Mouse (Mus musculus) fibroblast of lung, adult 2 months (primary cell): ENCODE results near the gene Irf2bp2.
"Not testable (repeated sequence)": the region's sequence is repeated elsewhere in the genome, so short reads cannot be mapped to it uniquely, and the experiment has no call there.

Experiments
- DNase-seq: peaks from one replicate; pipeline ENCODE4 v3.0.0-alpha.2; 2011; ENCODE audit warnings: low read depth

The Irf2bp2 gene

GRCm38 (mm10) chr8:126602641-126603040 lies 8.9 kb upstream of the Irf2bp2 start:
- DNase-seq: no peak

GRCm38 (mm10) chr8:126601325-126601724 lies 7.5 kb upstream of the Irf2bp2 start:
- no peak for DNase-seq

- peak; percentile 73 for DNase-seq
Measured at GRCm38 (mm10) chr8:126600816-126601243, 7.0 kb upstream of the Irf2bp2 start.

GRCm38 (mm10) chr8:126600388-126600787 lies 6.6 kb upstream of the Irf2bp2 start:
- DNase-seq: not testable (repeated sequence)

GRCm38 (mm10) chr8:126599297-126599696 lies 5.5 kb upstream of the Irf2bp2 start:
- DNase-seq: no peak

- no peak for DNase-seq
Measured at GRCm38 (mm10) chr8:126598218-126598617, 4.4 kb upstream of the Irf2bp2 start.

- no peak for DNase-seq
Measured at GRCm38 (mm10) chr8:126596721-126597120, 2.9 kb upstream of the Irf2bp2 start.

- DNase-seq: peak; percentile 96
Measured at GRCm38 (mm10) chr8:126596097-126596634, 2.4 kb upstream of the Irf2bp2 start.

GRCm38 (mm10) chr8:126595204-126596061 lies 1.6 kb upstream of the Irf2bp2 start:
- peak; percentile 83 for DNase-seq

- DNase-seq: peak; percentile 99
Measured at GRCm38 (mm10) chr8:126594481-126595000, 755 bp upstream of the Irf2bp2 start.

GRCm38 (mm10) chr8:126592771-126593571 lies 815 bp downstream of the Irf2bp2 start:
- DNase-seq: no peak

- DNase-seq: no peak
Measured at GRCm38 (mm10) chr8:126592381-126592770, 1.4 kb downstream of the Irf2bp2 start.

- DNase-seq: peak; percentile 77
Measured at GRCm38 (mm10) chr8:126591821-126592268, 1.9 kb downstream of the Irf2bp2 start.

- DNase-seq: no peak
Measured at GRCm38 (mm10) chr8:126591141-126591820, 2.5 kb downstream of the Irf2bp2 start.

GRCm38 (mm10) chr8:126590599-126590998 lies 3.2 kb downstream of the Irf2bp2 start:
- no peak for DNase-seq

GRCm38 (mm10) chr8:126590024-126590529 lies 3.7 kb downstream of the Irf2bp2 start:
- DNase-seq: no peak

GRCm38 (mm10) chr8:126589507-126590023 lies 4.2 kb downstream of the Irf2bp2 start:
- no peak for DNase-seq

- no peak for DNase-seq
Measured at GRCm38 (mm10) chr8:126588636-126589506, 4.9 kb downstream of the Irf2bp2 start.

- DNase-seq: no peak
Measured at GRCm38 (mm10) chr8:126587836-126588503, 5.8 kb downstream of the Irf2bp2 start.
